ENCODE assay signal across 10 mouse cellular contexts in the genomic region with DNA sequence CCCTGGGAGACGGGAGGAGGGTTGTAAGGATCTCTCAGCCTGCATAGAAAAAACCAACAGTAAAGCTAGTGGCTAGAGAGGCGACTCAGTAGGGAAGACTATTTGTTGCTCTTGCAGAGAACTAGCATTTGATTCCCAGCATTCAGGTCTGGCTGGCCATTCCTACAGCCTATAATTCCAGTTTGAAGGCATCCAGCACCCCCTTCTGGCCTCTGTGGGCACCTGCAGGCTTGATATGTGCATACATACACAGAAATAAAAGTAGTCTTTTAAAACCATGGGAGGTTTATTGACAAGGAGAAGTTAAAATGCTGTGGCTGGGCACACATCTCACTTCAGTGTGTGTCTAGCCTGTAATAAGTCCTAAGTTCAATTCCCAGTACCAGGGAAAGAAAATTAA. TPM values are rescaled to one million over a fixed set of nuclear protein-coding genes. Genes with fewer than 3 reads are reported as not detected.
DNase-seq lines count a peak whose midpoint lies in the region; ATAC-seq and TF ChIP-seq lines count a peak whose summit lies in the region.
"Had no signal": no experiment of that assay in that cellular context is flagged by ENCODE, and none has a peak within 500 bp of the region (broad histone marks: within the 10 kb centered on the region; RNA-seq: fewer than 3 reads in every experiment).

No protein-coding gene starts in this region.

- 94% methylated on average over 2 of the region's 2 CpGs for WGBS in cerebellum, adult 2 months
- WGBS in midbrain, embryonic 14.5 days = 85% methylated on average over 2 of the region's 2 CpGs
- WGBS in midbrain, embryonic 13.5 days = 84% methylated on average over 2 of the region's 2 CpGs
- WGBS in stomach, postnatal 0 days = 89% methylated on average over 2 of the region's 2 CpGs

- H3K9me3 ChIP-seq in midbrain, embryonic 14.5 days (ENCODE audit: control insufficient read depth, low read length) = no peaks in the 10 kb centered on the region
- H3K9me3 ChIP-seq in midbrain, embryonic 13.5 days = no peaks in the 10 kb centered on the region
- H3K9me3 ChIP-seq in stomach, postnatal 0 days (ENCODE audit: control insufficient read depth, low read length) = no peaks in the 10 kb centered on the region
- H3K9me3 ChIP-seq: hindbrain, embryonic 15.5 days had no signal

- ATAC-seq in midbrain, embryonic 14.5 days (ENCODE audit: low FRiP score, low TSS enrichment) = no peak
- ATAC-seq in midbrain, embryonic 13.5 days = no peak
- ATAC-seq in stomach, postnatal 0 days (ENCODE audit: low FRiP score, low TSS enrichment) = no peak

- H3K9ac ChIP-seq in midbrain, embryonic 14.5 days (replicated peaks; ENCODE audit: low read length) = no peak overlapping the region
- H3K9ac ChIP-seq in midbrain, embryonic 13.5 days (replicated peaks) = no peak overlapping the region
- H3K9ac ChIP-seq in stomach, postnatal 0 days (ENCODE audit: low read length) = no peak overlapping the region
- H3K9ac ChIP-seq: hindbrain, embryonic 15.5 days had no signal

- TF ChIP-seq CTCF in cerebellum, adult 2 months (IDR thresholded peaks at IDR 0.05; ENCODE audit: borderline replicate concordance, insufficient read depth, low read depth, low read length) = peak; percentile 46; the same call in 1 of the 2 replicates
- TF ChIP-seq CTCF in stomach, postnatal 0 days (IDR thresholded peaks at IDR 0.05; ENCODE audit: low read depth) = peak; percentile 62

- H3K36me3 ChIP-seq in midbrain, embryonic 14.5 days (ENCODE audit: control insufficient read depth, insufficient read depth, low read length) = peaks cover 83% of the 10 kb centered on the region
- peaks cover 88% of the 10 kb centered on the region for H3K36me3 ChIP-seq in midbrain, embryonic 13.5 days
- peaks cover 37% of the 10 kb centered on the region for H3K36me3 ChIP-seq in stomach, postnatal 0 days (ENCODE audit: control insufficient read depth, insufficient read depth, low read length)

- DNase-seq in cerebellum, adult 2 months = no peak
- DNase-seq in cerebellum, adult 11 months = no peak
- peak; percentile 16 for DNase-seq in midbrain, embryonic 14.5 days
- peak; percentile 34 for DNase-seq in embryo, embryonic 11 days
- DNase-seq in stomach, postnatal 0 days (ENCODE audit: low spot score) = no peak
- no peak for DNase-seq in kidney, postnatal 10 days
- DNase-seq in ovary, adult 18-20 months (ENCODE audit: low spot score) = no peak
- DNase-seq: cerebellum, adult 8-10 months had no signal

- no peak overlapping the region for H3K4me3 ChIP-seq in cerebellum, adult 2 months (replicated peaks; ENCODE audit: insufficient read depth, low read depth, low read length)
- H3K4me3 ChIP-seq in midbrain, embryonic 14.5 days (replicated peaks; ENCODE audit: low read depth, low read length) = no peak overlapping the region
- no peak overlapping the region for H3K4me3 ChIP-seq in midbrain, embryonic 13.5 days (replicated peaks)
- no peak overlapping the region for H3K4me3 ChIP-seq in stomach, postnatal 0 days (ENCODE audit: low read depth, low read length)
- H3K4me3 ChIP-seq: hindbrain, embryonic 15.5 days had no signal

- H3K27me3 ChIP-seq in cerebellum, adult 2 months (ENCODE audit: control insufficient read depth, insufficient read depth, low read length) = no peaks in the 10 kb centered on the region
- H3K27me3 ChIP-seq in midbrain, embryonic 14.5 days (ENCODE audit: control insufficient read depth, insufficient read depth, low read length) = no peaks in the 10 kb centered on the region
- H3K27me3 ChIP-seq in midbrain, embryonic 13.5 days = no peaks in the 10 kb centered on the region
- no peaks in the 10 kb centered on the region for H3K27me3 ChIP-seq in stomach, postnatal 0 days (ENCODE audit: control insufficient read depth, insufficient read depth, low read length)
- H3K27me3 ChIP-seq: hindbrain, embryonic 15.5 days had no signal

- H3K4me2 ChIP-seq in midbrain, embryonic 14.5 days (ENCODE audit: low read length) = no peak overlapping the region
- H3K4me2 ChIP-seq in midbrain, embryonic 13.5 days (replicated peaks) = no peak overlapping the region
- no peak overlapping the region for H3K4me2 ChIP-seq in stomach, postnatal 0 days (replicated peaks; ENCODE audit: low read depth)
- H3K4me2 ChIP-seq: hindbrain, embryonic 15.5 days had no signal

- TF ChIP-seq EP300 in stomach, postnatal 0 days (optimal IDR thresholded peaks at IDR 0.05) = no peak

- TF ChIP-seq POLR2A in cerebellum, adult 2 months (IDR thresholded peaks at IDR 0.05; ENCODE audit: borderline replicate concordance, insufficient read depth, low read length) = no peak

- no peak overlapping the region for H3K27ac ChIP-seq in cerebellum, adult 2 months (ENCODE audit: insufficient read depth, low read length)
- no peak overlapping the region for H3K27ac ChIP-seq in midbrain, embryonic 14.5 days (replicated peaks; ENCODE audit: low read depth, low read length)
- H3K27ac ChIP-seq in midbrain, embryonic 13.5 days = no peak overlapping the region
- no peak overlapping the region for H3K27ac ChIP-seq in stomach, postnatal 0 days (replicated peaks)
- H3K27ac ChIP-seq: hindbrain, embryonic 15.5 days had no signal

- H3K4me1 ChIP-seq in cerebellum, adult 2 months (ENCODE audit: control insufficient read depth, insufficient read depth, low read length) = no peaks in the 10 kb centered on the region
- H3K4me1 ChIP-seq in midbrain, embryonic 14.5 days (ENCODE audit: control insufficient read depth, insufficient read depth, low read length) = no peaks in the 10 kb centered on the region
- no peaks in the 10 kb centered on the region for H3K4me1 ChIP-seq in midbrain, embryonic 13.5 days (replicated peaks)
- H3K4me1 ChIP-seq in stomach, postnatal 0 days (replicated peaks; ENCODE audit: control insufficient read depth, insufficient read depth) = no peaks in the 10 kb centered on the region
- H3K4me1 ChIP-seq: hindbrain, embryonic 15.5 days had no signal

RNA-seq across cellular contexts. Expression of a gene that starts 21.0 kb away (rescaled TPM):
- 264 and 287 TPM in 2 replicates for polyA plus RNA-seq in cerebellum, adult 2 months (2012; rRNA removed)
- polyA plus RNA-seq in midbrain, embryonic 14.5 days (2014; fragmentation: Nextera tagmentation; extraction: Ambion mirVana) = 47.1 and 60.3 TPM in 2 replicates
- 74.4 and 76.0 TPM in 2 replicates for polyA plus RNA-seq in midbrain, embryonic 13.5 days (2015; fragmentation: Nextera tagmentation; extraction: Ambion mirVana)
- 20.5 and 22.6 TPM in 2 replicates for polyA plus RNA-seq in stomach, postnatal 0 days (2015; fragmentation: Nextera tagmentation; extraction: Ambion mirVana)

RNA-seq across cellular contexts. Expression of a gene that starts 25.2 kb away (rescaled TPM):
- 72.7 and 74.7 TPM in 2 replicates for polyA plus RNA-seq in cerebellum, adult 2 months (2012; rRNA removed)
- 53.5 and 61.5 TPM in 2 replicates for polyA plus RNA-seq in midbrain, embryonic 14.5 days (2014; fragmentation: Nextera tagmentation; extraction: Ambion mirVana)
- polyA plus RNA-seq in midbrain, embryonic 13.5 days (2015; fragmentation: Nextera tagmentation; extraction: Ambion mirVana) = 78.1 and 78.8 TPM in 2 replicates
- polyA plus RNA-seq in stomach, postnatal 0 days (2015; fragmentation: Nextera tagmentation; extraction: Ambion mirVana) = 22.7 and 24.1 TPM in 2 replicates

RNA-seq across cellular contexts. Expression of a gene that starts 41.1 kb away (rescaled TPM):
- polyA plus RNA-seq in cerebellum, adult 2 months (2012; rRNA removed) = 30.4 and 38.2 TPM in 2 replicates
- 10.9 and 13.2 TPM in 2 replicates for polyA plus RNA-seq in midbrain, embryonic 14.5 days (2014; fragmentation: Nextera tagmentation; extraction: Ambion mirVana)
- polyA plus RNA-seq in midbrain, embryonic 13.5 days (2015; fragmentation: Nextera tagmentation; extraction: Ambion mirVana) = 14.6 and 20.7 TPM in 2 replicates
- polyA plus RNA-seq in stomach, postnatal 0 days (2015; fragmentation: Nextera tagmentation; extraction: Ambion mirVana) = 17.7 and 18.7 TPM in 2 replicates

RNA-seq across cellular contexts. Expression of a gene that starts 55.3 kb away (rescaled TPM):
- polyA plus RNA-seq in cerebellum, adult 2 months (2012; rRNA removed) = 922 and 988 TPM in 2 replicates
- polyA plus RNA-seq in midbrain, embryonic 14.5 days (2014; fragmentation: Nextera tagmentation; extraction: Ambion mirVana) = 312 and 331 TPM in 2 replicates
- 172 and 185 TPM in 2 replicates for polyA plus RNA-seq in midbrain, embryonic 13.5 days (2015; fragmentation: Nextera tagmentation; extraction: Ambion mirVana)
- polyA plus RNA-seq in stomach, postnatal 0 days (2015; fragmentation: Nextera tagmentation; extraction: Ambion mirVana) = 44.2 and 48.3 TPM in 2 replicates

Comparison
In these comparisons a context has a peak if more than half of its experiments do, and no peak if none do; other contexts are left out.
1. DNase-seq: peak in midbrain, embryonic 14.5 days (single experiment) and embryo, embryonic 11 days (single experiment); none in cerebellum, adult 2 months (0 of 2), cerebellum, adult 11 months (single experiment), stomach, postnatal 0 days (single experiment), kidney, postnatal 10 days (single experiment) and ovary, adult 18-20 months (single experiment).